Mouse (Mus musculus) embryonic facial prominence, embryonic 14.5 days (tissue): ENCODE measurements at regions not wholly inside any gene's neighbourhood (a gene's known extent, or its start where the extent isn't known, plus 50 kb on each side); places are given as distances from the start of the nearest gene placed in this dataset.
"Not testable (repeated sequence)": the region's sequence is repeated elsewhere in the genome, so short reads cannot be mapped to it uniquely, and the experiment has no call there.

Experiments used
- ATAC-seq: fragments of 200-750 bp; cut with Nextera tagmentation; 2 replicates; pipeline ENCODE4 v1.8.0; 2017; ENCODE audit warnings: low read depth, moderate number of reproducible peaks, moderate TSS enrichment
- DNase-seq: peaks from one replicate; pipeline ENCODE4 v3.0.0-alpha.2; 2015; ENCODE audit warnings: low spot score
- H3K27ac ChIP-seq: fragments of 300-500 bp; sonication (generic); replicated peaks from 2 replicates; pipeline ENCODE4 v1.5.1; 2014; ENCODE audit warnings: low read depth, mild to moderate bottlenecking, low read length, moderate library complexity
- H3K27me3 ChIP-seq: fragments of 300-500 bp; sonication (generic); replicated peaks from 2 replicates; pipeline ENCODE4 v1.6.1; 2014; ENCODE audit warnings: low read length; ENCODE audit not compliant: control insufficient read depth, insufficient read depth
- H3K36me3 ChIP-seq: fragments of 300-500 bp; sonication (generic); 2 replicates; pipeline ENCODE4 v1.6.1; 2014; ENCODE audit warnings: low read length, mixed read lengths; ENCODE audit not compliant: control insufficient read depth, insufficient read depth
- H3K4me1 ChIP-seq: fragments of 300-500 bp; sonication (generic); 2 replicates; pipeline ENCODE4 v1.6.1; 2014; ENCODE audit warnings: antibody characterized with exemption, low read length; ENCODE audit not compliant: control insufficient read depth, insufficient read depth
- H3K4me2 ChIP-seq: fragments of 300-500 bp; sonication (generic); 2 replicates; pipeline ENCODE4 v1.6.1; 2014; ENCODE audit warnings: low read depth, mild to moderate bottlenecking, low read length, moderate library complexity, mixed read lengths
- H3K4me3 ChIP-seq: fragments of 300-500 bp; sonication (generic); 2 replicates; pipeline ENCODE4 v1.5.1; 2014; ENCODE audit warnings: low read depth, mild to moderate bottlenecking, low read length
- H3K9ac ChIP-seq: fragments of 300-500 bp; sonication (generic); 2 replicates; pipeline ENCODE4 v1.6.1; 2014; ENCODE audit warnings: low read depth, mild to moderate bottlenecking, low read length, moderate library complexity, mixed read lengths
- H3K9me3 ChIP-seq: fragments of 300-500 bp; sonication (generic); 2 replicates; pipeline ENCODE4 v1.6.1; 2016; ENCODE audit warnings: low read length; ENCODE audit not compliant: control insufficient read depth
- WGBS: fragments of 180-500 bp; shearing (Covaris S2); extraction: QIAGEN DNeasy Blood & Tissue Kit; methylation state at CpG from one replicate; pipeline ENCODE4 v1.1.7; 2014; 5-methylcytosine and 5-hydroxymethylcytosine counted together

GRCm38 (mm10) chr13:79765437-79765838, 1117.7 kb upstream of the Arrdc3 start:
- no peak overlapping the region for H3K4me3 ChIP-seq
- DNase-seq (peak; percentile 2), ATAC-seq (no peak)
- 18% methylated on average over 4 of the region's 4 CpGs for WGBS
- H3K27ac ChIP-seq = no peak overlapping the region
- no peaks in the 10 kb centered on the region for H3K27me3 ChIP-seq
- no peaks in the 10 kb centered on the region for H3K4me1 ChIP-seq
- no peaks in the 10 kb centered on the region for H3K36me3 ChIP-seq
- H3K4me2 ChIP-seq = no peak overlapping the region
- no peak overlapping the region for H3K9ac ChIP-seq
- H3K9me3 ChIP-seq = no peaks in the 10 kb centered on the region

GRCm38 (mm10) chr13:79784991-79785666, 1098.1 kb upstream of the Arrdc3 start:
- Histone ChIP-seq H3K4me2 (no peak overlapping the region), H3K9me3 (0 out of 2 replicates have a peak, but pooled peaks cover 4% of the 10 kb centered on the region), H3K36me3 (no peaks in the 10 kb centered on the region), H3K9ac (no peak overlapping the region), H3K4me1 (no peaks in the 10 kb centered on the region), H3K27me3 (no peaks in the 10 kb centered on the region), H3K27ac (no peak overlapping the region; the same call in 1 of the 2 replicates), H3K4me3 (no peak overlapping the region)
- ATAC-seq = no peak
- DNase-seq = peak; percentile 84
- 55% methylated on average over 1 of the region's 1 CpGs for WGBS

DNA sequence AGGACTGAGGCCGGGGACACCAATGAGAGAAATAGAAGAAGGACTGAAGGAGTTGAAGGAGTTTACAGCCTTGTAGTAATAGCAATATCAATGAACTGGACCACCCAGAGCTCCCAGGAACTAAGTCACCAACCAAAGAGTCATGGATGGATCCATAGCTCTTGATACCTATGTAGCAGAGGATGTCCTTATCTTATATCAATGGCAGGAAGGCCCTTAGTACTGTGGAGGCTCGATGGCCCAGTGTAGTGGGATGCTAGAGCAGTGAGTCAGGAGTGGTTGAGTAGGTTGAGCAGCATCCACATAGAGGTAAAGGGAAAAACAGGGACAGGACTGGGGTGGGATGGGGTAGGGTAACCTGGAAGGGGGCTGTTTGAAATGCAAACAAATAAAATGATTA, 1081.6 kb upstream of the Arrdc3 start:
- H3K9me3 ChIP-seq = no peaks in the 10 kb centered on the region
- no peaks in the 10 kb centered on the region for H3K4me1 ChIP-seq
- no peak overlapping the region for H3K9ac ChIP-seq
- WGBS = 79% methylated on average over 2 of the region's 2 CpGs
- H3K27ac ChIP-seq = no peak overlapping the region
- no peak overlapping the region for H3K4me2 ChIP-seq
- H3K4me3 ChIP-seq = no peak overlapping the region
- DNase-seq = no peak
- H3K36me3 ChIP-seq = no peaks in the 10 kb centered on the region
- H3K27me3 ChIP-seq = no peaks in the 10 kb centered on the region
- no peak for ATAC-seq

DNA sequence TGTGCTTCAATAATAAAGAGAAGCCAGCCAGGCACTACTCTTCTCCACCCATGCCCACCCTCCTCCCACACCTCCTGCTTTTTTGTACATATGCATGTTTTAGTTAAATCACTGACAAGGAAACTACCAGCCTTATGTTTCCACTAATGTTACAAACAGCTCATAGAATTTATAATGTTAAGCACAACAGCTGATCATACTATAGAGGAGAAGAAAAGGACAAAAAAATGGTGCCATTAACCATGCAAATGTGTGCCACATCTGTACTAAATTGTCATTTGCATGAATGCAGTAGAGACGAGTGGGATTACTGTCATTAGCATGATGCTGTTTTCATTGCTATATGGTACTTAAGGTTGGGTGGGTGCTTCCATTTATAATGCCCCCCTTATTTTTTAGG, 1047.6 kb upstream of the Arrdc3 start:
- H3K9me3 ChIP-seq = no peaks in the 10 kb centered on the region
- no peaks in the 10 kb centered on the region for H3K27me3 ChIP-seq
- no peaks in the 10 kb centered on the region for H3K4me1 ChIP-seq
- H3K36me3 ChIP-seq = no peaks in the 10 kb centered on the region
- H3K4me3 ChIP-seq = no peak overlapping the region
- 36% methylated on average over 1 of the region's 1 CpGs for WGBS
- DNase-seq (no peak), ATAC-seq (no peak)
- no peak overlapping the region for H3K9ac ChIP-seq
- no peak overlapping the region for H3K4me2 ChIP-seq
- no peak overlapping the region for H3K27ac ChIP-seq

- Histone ChIP-seq H3K9me3 (no peaks in the 10 kb centered on the region), H3K4me3 (no peak overlapping the region), H3K27me3 (no peaks in the 10 kb centered on the region), H3K27ac (no peak overlapping the region), H3K36me3 (no peaks in the 10 kb centered on the region), H3K4me2 (no peak overlapping the region), H3K9ac (no peak overlapping the region), H3K4me1 (no peaks in the 10 kb centered on the region)
- 25% methylated on average over 2 of the region's 2 CpGs for WGBS
- ATAC-seq = no peak
- peak; percentile 48 for DNase-seq
Observed at GRCm38 (mm10) chr13:79844800-79845199, 1038.4 kb upstream of the Arrdc3 start.

- not testable (repeated sequence) for H3K36me3 ChIP-seq, H3K27ac ChIP-seq, H3K9me3 ChIP-seq, H3K4me1 ChIP-seq, H3K9ac ChIP-seq, DNase-seq, H3K27me3 ChIP-seq, H3K4me2 ChIP-seq, ATAC-seq, H3K4me3 ChIP-seq
- WGBS = 80% methylated on average over 1 of the region's 1 CpGs
Observed at GRCm38 (mm10) chr13:79867501-79867900, 1015.7 kb upstream of the Arrdc3 start.

GRCm38 (mm10) chr13:79868481-79869225, 1014.5 kb upstream of the Arrdc3 start:
- no peak overlapping the region for H3K4me3 ChIP-seq
- peaks cover 5% of the 10 kb centered on the region; the same call in 1 of the 2 replicates for H3K9me3 ChIP-seq
- H3K27ac ChIP-seq = no peak overlapping the region
- no peak overlapping the region for H3K4me2 ChIP-seq
- H3K27me3 ChIP-seq = no peaks in the 10 kb centered on the region
- 76% methylated on average over 2 of the region's 2 CpGs for WGBS
- ATAC-seq (no peak), DNase-seq (no peak)
- H3K4me1 ChIP-seq = no peaks in the 10 kb centered on the region
- H3K9ac ChIP-seq = no peak overlapping the region
- no peaks in the 10 kb centered on the region for H3K36me3 ChIP-seq

DNA sequence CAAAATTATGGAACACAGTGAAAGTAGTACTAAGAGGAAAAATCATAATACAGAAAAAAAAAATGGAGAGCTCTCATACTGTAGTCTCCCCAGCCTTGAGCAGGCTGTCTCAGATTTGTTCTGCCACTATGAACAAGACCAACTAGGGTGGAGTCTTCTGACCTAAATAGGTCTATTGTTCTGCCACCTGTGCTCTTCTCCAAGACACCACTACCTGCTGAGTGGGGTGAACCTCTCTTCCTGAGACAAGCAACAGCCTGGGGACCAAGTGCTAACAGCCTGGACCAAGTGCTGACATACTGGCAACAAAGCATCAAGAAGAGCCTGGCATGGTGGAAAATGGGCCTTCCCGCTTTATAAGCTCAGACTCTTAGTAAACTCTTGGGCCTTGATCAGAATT, 1003.0 kb upstream of the Arrdc3 start:
- no peaks in the 10 kb centered on the region for H3K36me3 ChIP-seq
- H3K9me3 ChIP-seq = no peaks in the 10 kb centered on the region
- H3K9ac ChIP-seq = no peak overlapping the region
- DNase-seq (no peak), ATAC-seq (no peak)
- no peak overlapping the region for H3K27ac ChIP-seq
- H3K4me1 ChIP-seq = no peaks in the 10 kb centered on the region
- 100% methylated on average over 1 of the region's 1 CpGs for WGBS
- H3K4me3 ChIP-seq = no peak overlapping the region
- no peaks in the 10 kb centered on the region for H3K27me3 ChIP-seq
- no peak overlapping the region for H3K4me2 ChIP-seq

DNA sequence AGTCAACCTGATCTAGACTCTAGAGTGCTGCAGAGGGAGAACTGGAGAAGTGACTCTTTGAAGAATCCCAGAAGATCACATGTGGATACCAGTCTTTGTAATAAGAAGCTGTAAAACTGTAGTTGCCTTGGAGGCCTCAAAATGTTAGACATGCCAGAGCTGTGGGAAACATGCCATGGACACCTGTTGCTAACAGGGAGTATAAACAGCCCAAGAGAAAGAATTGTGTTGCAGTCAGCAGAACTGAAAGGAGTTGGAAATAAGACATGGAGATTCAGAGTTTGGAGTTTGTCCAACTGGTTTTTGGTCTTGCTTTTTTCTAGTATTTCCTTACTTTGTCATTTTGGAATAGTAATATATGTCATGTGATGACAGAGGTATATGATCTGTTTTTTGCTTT, 997.2 kb upstream of the Arrdc3 start:
- Histone ChIP-seq H3K4me1 (no peaks in the 10 kb centered on the region), H3K9ac (no peak overlapping the region), H3K36me3 (no peaks in the 10 kb centered on the region), H3K27ac (no peak overlapping the region), H3K9me3 (no peaks in the 10 kb centered on the region), H3K4me3 (no peak overlapping the region), H3K4me2 (no peak overlapping the region), H3K27me3 (no peaks in the 10 kb centered on the region)
- peak; percentile 19 for DNase-seq
- no peak for ATAC-seq
